Mouse (Mus musculus) small intestine, adult 2 months (tissue): Measurements from ENCODE around the gene Dusp5.

Experiments
- CTCF ChIP-seq: fragments of 200-500 bp; IDR thresholded peaks from 2 replicates; pipeline ENCODE4 v1.5.1; 2012; ENCODE audit warnings: low read depth, mild to moderate bottlenecking, control low read depth, inconsistent platforms, low read length, moderate library complexity, mixed read lengths; ENCODE audit not compliant: insufficient replicate concordance, insufficient read length; ENCODE audit errors: extremely low read depth
- POLR2A ChIP-seq: fragments of 200-500 bp; IDR thresholded peaks from 2 replicates; pipeline ENCODE4 v1.6.1; 2012; ENCODE audit warnings: low read depth, mild to moderate bottlenecking, control low read depth, inconsistent platforms, low read length, moderate library complexity

- TF ChIP-seq CTCF (no peak), POLR2A (no peak)
These were observed 44.0 kb upstream of the Dusp5 start for GRCm38 (mm10) chr19:53484918-53485317.
